Mouse (Mus musculus): ENCODE measurements around the gene Ccdc124.
"Not testable (repeated sequence)": the region's sequence is repeated elsewhere in the genome, so short reads cannot be mapped to it uniquely, and the experiment has no call there.

The Ccdc124 gene

DNA sequence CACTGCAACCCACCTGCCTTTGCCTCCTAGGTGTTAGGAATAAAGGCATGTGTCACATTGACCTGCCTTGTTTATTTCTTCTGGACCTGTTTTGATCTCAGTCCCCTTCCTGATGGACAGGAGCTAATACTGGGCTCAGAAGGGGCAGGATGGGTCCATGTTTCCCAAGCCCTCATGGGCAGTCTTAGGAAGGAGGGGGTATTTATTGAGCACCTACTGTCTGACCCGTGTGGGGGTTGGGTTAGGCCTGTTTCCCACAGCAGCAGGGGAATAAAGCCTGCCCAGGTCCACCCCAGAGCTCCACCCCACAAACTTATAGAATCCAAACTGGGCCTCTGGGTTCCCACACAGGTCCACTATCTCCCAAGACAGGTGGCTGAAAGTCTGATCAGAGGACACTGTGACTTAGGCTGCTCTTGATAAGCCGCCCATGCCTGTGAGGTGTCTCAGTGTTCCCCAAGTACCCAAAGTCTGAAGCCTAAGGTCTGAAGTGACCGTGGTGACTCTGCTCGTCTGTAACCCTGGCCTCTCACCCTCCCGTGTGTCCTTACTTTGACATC is 30.4 kb downstream of the Ccdc124 start:
- DNase-seq, result no peak

DNA sequence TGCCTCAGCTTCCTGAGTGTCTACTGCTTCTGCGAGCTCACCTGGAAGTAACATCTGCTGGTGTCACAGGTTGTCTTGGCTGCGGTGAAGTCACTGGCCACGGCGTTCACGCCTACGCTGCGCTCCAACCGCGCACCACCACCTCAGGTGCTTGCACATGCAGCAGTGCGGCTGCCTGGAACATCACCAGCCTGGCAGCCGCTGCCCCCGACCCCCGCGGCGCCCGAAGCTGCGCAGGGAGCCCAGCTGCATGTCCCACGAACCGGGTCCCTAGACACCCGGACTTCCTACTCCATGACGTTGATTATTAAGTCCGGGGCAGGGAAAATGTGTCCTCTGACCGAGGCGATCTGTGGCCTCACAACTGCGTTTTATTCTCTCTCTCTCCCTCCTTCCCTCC is 31.3 kb downstream of the Ccdc124 start:
- DNase-seq, result no peak

DNA sequence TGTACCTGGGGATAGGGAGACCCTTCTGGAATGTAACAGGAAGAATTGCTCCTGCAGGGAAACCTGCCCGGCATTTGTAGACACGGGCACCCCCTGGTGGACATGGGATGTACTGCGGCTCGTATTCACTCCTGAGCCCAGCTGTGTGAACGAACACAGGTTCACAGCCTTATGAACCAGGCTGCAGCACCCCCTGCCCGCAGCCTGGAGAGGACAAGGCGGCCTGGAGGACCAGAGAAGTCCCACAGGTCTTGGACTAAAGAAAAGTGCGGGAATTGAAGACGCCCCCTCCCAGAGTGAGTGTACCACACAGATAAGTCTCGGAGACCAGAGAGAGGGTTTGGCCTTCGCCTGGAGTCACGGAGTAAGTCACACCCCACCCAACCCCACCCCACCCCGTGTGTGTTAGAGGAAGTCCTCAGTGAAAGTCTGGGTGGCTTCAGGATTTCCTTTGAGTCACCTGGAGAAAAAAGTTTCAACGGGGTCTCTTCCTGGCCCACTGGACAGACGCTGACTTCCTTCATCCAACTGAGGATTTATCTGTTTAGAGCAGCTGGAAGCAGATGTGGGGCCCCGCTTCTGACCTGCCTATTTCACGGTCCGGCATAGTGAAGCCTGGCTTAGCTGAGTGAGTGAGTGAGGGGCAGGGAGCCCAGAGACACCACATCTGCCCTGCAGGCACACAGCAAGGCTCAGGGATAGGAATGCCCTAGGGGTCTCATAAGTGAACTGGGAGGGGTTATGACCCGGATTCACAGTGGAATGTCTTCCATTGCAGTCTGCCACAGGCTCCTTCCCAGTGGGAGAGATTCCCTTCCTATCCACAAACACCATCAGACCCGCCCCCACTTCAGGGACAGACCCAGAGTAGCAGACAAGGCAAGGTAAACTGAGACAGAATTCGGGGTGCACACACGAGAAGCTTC is 32.3 kb downstream of the Ccdc124 start:
- peak; percentile 81 for DNase-seq

DNA sequence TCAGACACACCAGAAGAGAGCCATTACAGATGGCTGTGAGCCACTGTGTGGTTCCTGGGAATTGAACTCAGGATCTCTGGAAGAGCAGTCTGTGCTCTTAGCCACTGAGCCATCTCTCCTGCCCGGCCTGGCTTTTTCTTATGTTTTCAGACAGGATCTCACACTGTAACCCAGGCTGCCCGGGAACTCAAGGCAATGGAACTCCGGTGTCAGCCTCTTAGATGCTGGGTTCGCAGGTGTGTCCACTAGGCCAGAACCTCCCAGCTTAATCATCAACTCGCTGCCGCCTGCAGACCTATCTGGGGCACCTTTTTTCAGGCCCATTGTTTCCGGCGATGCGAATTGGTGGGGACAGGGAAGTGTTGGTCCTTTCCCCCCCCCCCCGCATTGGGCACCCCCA is 33.1 kb downstream of the Ccdc124 start:
- no peak for DNase-seq

DNA sequence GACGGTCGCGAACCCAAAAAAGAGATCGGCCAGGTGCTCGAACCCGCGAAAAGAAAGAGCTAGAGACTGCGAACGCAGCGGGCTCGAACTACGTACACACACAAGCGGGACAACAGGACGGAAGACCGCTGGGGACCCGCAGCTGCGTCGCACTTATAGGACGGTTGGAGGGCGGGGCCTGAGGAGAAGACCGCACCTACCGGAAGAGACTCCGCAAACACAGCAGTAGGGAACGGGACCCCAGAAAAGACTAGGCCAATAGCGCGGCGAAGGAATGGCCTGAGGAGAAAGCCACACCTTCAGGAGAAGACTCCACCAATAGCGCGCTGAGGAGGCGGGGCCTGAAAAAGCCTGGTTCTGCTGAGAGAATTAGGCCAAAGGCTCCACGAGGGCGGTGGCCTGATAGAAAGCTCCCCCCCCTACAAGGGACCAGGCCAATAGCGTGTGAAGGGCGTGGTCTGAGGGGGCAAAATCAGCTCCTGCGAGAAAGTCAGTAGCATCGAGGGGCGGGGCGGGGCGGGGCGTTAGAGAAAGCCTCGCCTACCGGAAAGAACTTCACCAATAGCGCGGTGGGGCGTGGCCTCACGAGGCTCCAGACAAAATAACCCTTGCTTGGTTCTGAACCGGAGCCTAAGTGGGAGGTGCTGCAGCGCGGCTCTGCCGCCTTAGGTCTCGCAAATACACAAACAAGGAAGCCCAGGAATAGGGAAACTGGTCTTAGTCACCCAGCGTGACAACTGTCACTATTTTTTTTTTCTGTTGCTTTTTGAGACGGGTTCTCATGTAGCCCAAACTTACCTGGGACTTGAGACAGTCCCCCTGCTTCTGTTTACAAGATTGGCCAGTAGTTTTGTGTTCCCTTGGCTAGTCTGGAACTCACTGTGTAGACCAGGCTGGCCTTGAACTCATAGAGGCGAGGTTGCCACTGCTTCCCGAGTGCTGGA is 34.1 kb downstream of the Ccdc124 start, which contains the start of gene Arrdc2:
TSS of gene Arrdc2 (minus strand) at position 313 of the 944 bp plus-strand sequence.
- peak; percentile 97 for DNase-seq

DNA sequence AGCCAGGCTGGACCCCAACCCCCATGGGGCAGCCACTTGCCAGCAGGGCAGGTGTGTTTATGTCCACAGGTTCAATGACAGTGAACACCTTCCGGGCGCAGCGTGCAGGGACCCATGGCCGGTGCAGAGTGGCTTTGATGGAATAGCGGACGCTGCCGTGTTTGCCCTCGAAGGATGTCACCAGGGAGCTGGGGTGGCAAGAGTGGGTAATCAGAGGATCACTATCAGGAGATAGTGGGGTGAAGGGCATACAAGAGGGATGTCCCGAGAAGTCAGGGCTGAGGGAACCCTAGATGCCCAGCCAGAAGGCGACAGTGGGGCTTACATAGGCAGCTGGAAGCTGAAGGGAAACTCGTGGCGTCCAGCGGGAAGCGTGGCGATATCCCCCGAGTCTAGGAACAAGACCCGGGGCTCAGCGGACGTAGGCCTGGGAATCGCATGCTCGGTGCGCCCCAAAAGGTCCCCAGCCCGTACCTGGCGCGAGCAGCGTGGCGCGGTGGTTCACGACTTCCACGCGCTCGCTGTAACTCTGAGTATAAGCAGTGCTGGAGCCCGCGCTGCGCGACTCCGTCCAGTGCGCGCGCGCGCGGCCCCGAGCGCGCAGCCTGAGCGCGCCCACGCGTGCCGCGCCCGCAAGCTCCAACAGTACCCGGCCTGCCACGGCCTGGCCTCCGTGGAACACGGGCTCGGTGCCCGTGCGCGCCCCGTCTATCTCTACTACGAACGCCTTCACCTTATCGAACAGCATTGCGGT is 34.9 kb downstream of the Ccdc124 start:
- DNase-seq, result no peak

DNA sequence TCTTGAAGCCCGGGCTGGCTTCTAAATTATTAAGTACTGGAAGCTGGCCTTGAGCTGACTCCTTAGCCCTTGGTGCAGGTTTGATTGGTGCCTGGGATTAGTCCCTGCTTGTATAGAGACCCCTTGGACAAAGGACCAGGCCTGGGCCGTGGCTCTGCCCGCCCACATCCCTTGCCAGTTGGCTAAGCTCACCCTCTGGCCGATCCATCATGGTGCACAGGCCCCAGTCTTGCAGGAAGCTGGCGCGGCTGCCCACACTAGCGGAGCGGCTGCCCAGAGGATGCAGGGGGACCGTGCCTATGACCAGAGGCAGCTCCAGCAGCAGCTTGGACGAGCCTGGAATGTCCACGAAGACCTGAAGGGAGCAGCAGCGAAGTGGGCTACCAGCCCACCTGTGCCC is 37.1 kb downstream of the Ccdc124 start:
- DNase-seq, result no peak

DNA sequence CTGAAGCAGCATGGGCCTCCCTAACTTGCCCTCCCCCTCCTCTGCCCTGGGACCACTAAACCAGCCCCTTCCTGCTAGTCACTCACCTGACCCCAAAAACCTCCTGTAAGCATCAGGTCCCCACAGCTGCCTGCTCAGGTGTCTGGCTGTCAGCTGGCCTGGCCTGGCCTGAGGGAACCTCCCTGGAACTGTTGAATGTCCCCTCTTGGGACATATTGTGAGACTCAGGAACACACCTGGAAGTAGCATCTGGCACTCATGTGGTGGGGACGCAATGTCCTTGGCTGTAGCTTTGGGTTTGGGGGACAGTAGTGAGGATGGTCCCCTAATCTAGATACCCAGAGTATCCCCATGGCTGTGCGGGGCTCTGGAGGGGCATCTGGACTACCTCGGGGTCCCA is 39.7 kb downstream of the Ccdc124 start:
- no peak for DNase-seq

DNA sequence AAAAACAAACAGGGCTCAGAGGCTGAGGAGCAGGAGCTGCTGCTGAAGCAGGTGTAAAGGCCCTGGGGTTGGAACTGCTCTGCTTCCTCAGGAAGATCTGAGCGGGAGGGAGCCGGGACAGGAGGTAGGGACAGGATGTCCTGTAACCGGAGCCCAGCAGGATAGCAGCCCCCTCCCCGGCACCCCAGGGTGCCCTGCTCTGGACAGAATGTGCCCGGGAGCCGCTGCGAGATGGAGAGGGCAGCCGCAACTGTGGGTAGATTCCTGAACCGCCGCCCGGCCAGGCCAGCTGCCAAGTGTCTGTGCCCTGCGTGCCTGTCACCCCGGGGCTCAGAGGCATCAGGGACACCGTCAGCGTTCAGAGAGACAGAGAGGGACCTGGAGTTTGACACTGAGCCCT is 40.2 kb downstream of the Ccdc124 start:
- no peak for DNase-seq

DNA sequence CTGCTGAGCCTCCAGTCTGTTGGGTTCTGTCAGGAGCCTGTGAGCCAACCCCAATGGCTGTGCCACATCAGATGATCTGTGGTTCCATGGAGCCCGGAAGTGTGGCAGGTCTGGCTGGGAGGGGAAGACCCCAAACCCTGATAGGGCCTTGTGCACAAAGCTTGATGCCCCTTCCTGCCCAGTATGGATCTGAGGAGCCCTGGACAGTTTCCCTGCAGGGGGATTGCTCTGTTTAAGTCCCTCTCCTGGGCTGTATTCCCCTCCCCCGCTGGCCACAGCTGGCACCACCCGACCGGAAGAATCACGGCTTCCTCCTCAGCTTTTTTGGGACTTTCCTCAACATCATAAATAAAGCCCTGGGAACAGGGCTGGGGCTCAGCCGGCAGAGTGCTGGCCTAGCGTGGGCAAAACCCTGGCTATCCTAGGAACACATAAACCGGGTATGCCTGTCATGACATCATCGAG is 40.7 kb downstream of the Ccdc124 start:
- no peak for DNase-seq

DNA sequence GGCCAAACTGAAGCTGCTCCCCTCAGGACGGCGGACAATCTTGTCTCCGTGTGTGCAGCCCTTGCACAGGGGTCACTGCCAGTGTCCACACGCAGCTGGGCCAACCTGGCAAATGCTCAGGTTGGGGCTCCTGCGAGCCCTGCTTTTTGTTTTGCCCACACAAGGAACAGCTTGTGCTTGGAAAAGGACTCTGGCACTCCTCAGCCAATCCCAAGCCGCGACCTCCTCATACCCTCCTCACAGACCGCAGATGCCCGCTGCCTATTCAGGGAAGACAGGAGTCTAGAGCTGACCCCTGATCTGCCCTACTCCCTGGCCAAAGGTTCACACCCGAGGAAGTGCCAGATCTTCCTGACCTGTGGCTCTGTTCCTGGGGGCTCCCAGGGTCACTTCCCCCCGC is 41.4 kb downstream of the Ccdc124 start:
- no peak for DNase-seq

DNA sequence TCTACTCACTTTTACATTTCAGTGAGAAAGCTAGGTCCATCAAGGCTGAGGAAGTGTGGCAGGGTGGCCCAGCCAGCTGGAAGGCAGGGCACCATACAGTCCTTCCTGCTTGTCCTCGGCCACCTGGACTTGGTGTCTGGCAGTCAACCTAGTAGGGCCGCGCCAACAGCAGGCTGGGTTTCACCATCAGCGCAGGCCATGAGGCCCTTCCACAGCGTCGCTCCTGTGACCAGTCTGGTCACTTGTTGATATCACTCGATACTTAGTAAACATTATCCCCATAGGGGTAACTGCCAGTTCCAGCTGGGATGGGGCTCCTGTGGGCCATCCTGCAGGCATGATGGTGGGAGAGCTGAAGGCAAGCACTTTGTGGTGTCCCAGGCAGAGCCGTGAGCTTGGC is 42.2 kb downstream of the Ccdc124 start:
- no peak for DNase-seq

DNA sequence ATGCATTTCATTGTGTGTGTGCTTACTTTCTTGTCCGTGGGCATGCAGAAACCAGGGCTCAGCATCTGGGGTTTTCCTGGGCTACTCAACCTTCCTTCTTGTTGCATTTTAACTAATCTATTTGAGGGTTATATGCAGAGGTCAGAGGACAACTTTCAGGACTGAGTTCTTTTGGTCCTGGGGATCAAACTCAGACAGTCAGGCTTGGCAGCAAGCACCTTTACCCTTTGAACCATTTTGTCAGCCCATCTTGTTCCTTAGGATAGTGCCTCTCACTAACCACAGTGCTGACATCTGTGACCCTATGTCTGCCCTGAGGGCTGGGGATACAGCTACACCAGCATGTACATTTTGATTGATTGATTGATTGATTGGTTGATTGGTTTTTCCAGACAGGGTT is 45.9 kb downstream of the Ccdc124 start:
- DNase-seq, result no peak

DNA sequence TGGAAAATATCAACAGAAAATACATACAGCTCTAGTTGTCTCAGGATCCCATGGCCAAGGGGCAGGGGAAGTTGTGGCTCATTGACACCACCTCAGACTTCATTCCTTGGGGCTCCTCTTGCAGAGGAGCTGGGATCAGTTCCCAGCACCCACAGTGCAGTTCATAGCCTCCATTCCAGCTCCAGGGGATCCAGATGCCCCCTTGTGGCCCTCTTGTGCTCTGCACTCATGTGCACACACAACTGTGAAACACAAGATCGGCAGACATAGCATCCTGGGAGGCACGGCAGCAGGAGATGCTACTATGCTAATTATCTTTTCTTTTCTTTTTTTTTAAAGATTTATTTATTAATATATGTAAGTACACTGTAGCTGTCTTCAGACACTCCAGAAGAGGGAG is 46.7 kb downstream of the Ccdc124 start:
- DNase-seq, result no peak

DNA sequence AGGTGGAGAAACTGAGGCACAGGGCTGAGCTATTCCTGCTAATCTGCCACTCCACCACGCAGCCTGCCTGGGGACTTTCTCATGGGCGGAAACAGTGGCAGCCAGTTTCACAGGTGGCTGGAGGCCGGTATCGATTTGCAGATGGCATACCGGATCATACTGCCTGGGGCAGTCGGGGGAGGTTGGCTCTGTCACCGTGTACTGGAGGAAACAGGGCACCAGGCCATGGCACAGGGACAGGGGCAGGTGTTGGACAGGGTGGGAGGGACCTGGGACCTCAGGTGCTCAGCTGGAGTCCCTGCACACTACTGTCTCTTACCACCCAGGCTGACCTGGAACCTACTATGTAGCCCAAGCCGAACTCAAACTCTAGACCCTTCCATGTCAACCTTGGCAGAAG is 47.9 kb downstream of the Ccdc124 start:
- DNase-seq, result no peak

DNA sequence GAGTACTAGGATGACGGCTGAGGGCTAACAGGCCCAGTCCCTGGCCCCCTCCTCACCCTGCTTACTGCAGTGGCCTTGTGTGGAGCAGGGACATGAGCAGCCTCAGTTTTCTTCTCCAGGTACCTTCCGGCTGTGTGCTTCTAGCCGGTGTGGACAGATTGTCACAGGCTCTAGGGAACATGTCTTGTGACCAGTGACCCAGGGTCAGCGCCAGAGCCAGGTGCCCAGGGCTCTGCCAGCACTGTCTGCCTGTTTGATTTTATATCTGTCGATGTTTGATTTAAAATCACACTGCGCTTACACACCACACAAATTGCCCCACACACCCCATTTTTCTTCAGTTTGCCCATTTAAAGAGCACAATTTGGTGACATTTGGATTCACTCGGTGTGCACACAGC is 49.9 kb downstream of the Ccdc124 start:
- no peak for DNase-seq

DNA sequence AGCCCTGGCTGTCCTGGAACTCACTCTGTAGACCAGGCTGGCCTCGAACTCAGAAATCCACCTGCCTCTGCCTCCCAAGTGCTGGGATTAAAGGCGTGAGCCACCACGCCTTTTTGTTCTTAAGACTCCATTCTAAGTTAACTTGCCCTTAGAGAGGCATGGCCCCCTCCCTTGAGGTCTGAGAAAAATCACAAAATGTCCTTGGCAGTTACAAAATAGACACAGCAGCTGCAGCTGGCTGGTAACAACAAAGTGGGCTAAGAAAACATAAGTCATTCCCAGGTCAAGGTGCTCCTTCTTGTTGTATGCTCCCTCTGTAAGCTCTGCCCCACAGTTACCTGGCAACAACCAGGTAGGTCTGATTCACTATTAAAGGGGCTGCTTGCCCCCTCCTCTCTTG is 51.1 kb downstream of the Ccdc124 start:
- not testable (repeated sequence) for DNase-seq

DNA sequence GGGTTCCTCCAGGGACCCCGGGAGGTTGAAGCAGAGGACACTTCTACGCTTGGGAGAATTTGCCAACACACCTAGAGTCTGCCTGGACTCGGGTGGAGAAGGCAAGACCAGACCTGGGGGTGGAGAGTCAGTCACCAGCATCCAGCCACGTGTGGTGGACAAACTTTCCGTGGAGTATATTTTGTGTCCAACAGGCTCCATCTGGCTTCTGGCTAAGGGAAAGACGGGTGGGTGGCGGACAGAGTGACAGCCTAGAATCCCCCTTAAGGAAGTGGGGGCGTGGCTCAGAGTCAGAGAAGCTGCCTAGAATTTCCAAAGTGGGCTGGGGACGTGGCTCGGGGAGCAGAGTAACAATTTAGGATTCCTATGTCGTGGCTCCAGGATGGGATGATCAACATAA is 51.7 kb downstream of the Ccdc124 start:
- DNase-seq, result no peak

DNA sequence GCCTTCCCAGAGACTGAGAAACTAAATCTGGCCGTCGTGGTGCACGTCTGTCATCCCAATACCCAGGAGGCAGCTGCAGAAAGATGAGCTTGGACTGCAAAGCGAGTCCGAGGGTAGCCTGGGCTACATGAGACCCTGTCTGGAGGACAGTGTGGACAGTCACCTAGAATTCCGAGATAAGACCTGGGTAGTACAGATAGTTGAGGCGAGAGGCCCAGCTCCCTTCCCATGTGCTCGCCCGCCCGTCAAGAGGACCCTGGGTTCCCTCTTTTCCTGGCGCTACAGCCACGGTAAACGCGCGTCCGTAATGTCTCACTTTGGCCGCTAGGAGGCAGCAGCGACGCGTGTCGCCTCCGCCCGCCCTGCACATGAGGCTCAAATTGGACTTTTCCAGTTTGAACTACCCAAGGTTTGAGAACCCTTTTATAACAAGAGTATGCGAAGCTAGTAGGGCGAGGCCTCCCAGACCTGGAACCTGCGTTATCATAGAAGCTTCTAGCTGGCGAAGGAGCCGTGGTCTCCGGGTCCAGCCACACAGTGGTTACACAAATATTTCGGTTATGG is 52.3 kb downstream of the Ccdc124 start:
- no peak for DNase-seq

DNA sequence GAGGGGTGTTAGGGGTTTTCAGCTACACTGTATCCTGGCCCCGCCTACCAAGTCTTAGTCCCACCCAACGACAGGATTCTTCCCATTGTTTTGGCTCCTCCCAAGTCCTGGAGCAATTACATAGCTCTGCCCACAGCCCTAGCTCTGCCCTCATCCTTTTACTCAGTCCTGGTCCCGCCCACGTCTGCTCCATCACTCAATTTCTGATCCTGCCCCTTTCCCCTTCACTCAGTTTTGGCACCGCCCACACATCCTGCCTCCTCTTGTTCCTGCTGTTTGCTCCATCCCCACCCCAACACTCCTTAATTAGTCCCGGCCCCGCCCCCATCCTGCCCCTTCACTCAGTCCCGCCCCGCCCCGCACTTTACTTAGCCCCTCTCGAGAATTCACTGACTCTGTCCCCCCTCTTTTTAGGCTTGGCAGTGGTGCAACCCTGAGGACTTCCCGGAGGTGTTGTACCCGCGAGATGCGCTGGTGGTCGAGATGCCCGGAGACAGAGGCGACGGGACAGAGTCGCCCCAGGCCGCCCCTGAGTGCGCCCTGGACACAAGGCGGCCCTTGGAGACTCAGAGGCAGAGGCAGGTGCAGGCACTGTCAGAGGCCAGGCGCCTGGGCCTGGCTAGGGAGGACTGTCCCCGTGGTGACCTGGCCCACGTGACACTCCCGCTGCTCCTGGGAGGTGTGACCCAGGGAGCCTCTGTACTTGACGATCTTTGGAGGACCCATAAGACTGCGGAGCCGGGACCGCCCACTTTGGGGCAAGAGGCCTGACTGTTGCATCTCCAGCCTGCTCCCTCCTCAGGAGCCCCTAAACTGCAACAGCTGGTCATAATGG is 53.4 kb downstream of the Ccdc124 start:
- DNase-seq, result no peak

All from right cerebral cortex, postnatal 25 days (tissue).